Mouse (Mus musculus): ENCODE results near the gene Efemp1.

- no peak for TF ChIP-seq CTCF (IDR thresholded peaks at IDR 0.05; ENCODE audit: low read depth)
- TF ChIP-seq EP300 (optimal IDR thresholded peaks at IDR 0.05), result no peak
Observed at GRCm38 (mm10) chr11:28912469-28913138, 59.6 kb downstream of the Efemp1 start.

Measured in stomach, postnatal 0 days (tissue).